Mouse (Mus musculus): ENCODE data around the gene Thsd7a.

Gene Thsd7a

GRCm38 (mm10) chr6:12748787-12749530 lies at the start of gene Thsd7a:
TSS of gene Thsd7a (minus strand) at chr6:12749410.
- no peak for DNase-seq (ENCODE audit: low read depth, low spot score)

- DNase-seq (ENCODE audit: low read depth, low spot score), result no peak
These were observed 37.9 kb upstream of the Thsd7a start for GRCm38 (mm10) chr6:12787129-12787528.

GRCm38 (mm10) chr6:12786378-12786982 lies 37.3 kb upstream of the Thsd7a start:
- no peak for DNase-seq (ENCODE audit: low read depth, low spot score)

GRCm38 (mm10) chr6:12784918-12785618 lies 35.9 kb upstream of the Thsd7a start:
- no peak for DNase-seq (ENCODE audit: low read depth, low spot score)

GRCm38 (mm10) chr6:12772799-12773198 lies 23.6 kb upstream of the Thsd7a start:
- no peak for DNase-seq (ENCODE audit: low read depth, low spot score)

GRCm38 (mm10) chr6:12765191-12765590 lies 16.0 kb upstream of the Thsd7a start:
- no peak for DNase-seq (ENCODE audit: low read depth, low spot score)

- DNase-seq (ENCODE audit: low read depth, low spot score), result no peak
These were observed 15.4 kb upstream of the Thsd7a start for GRCm38 (mm10) chr6:12764606-12765005.

- DNase-seq (ENCODE audit: low read depth, low spot score), result no peak
These were observed 14.6 kb upstream of the Thsd7a start for GRCm38 (mm10) chr6:12763816-12764215.

GRCm38 (mm10) chr6:12759328-12760193 lies 10.4 kb upstream of the Thsd7a start:
- no peak for DNase-seq (ENCODE audit: low read depth, low spot score)

- DNase-seq (ENCODE audit: low read depth, low spot score), result no peak
These were observed 3.1 kb upstream of the Thsd7a start for GRCm38 (mm10) chr6:12752297-12752696.

- DNase-seq (ENCODE audit: low read depth, low spot score), result no peak
These were observed 1.2 kb upstream of the Thsd7a start for GRCm38 (mm10) chr6:12750441-12750840.

- no peak for DNase-seq (ENCODE audit: low read depth, low spot score)
These were observed 461 bp upstream of the Thsd7a start for GRCm38 (mm10) chr6:12749531-12750210.

- DNase-seq (ENCODE audit: low read depth, low spot score), result no peak
These were observed 790 bp downstream of the Thsd7a start for GRCm38 (mm10) chr6:12748454-12748786.

- DNase-seq (ENCODE audit: low read depth, low spot score), result no peak
These were observed 1.3 kb downstream of the Thsd7a start for GRCm38 (mm10) chr6:12747856-12748450.

- DNase-seq (ENCODE audit: low read depth, low spot score), result no peak
These were observed 6.4 kb downstream of the Thsd7a start for GRCm38 (mm10) chr6:12742791-12743190.

- no peak for DNase-seq (ENCODE audit: low read depth, low spot score)
These were observed 15.3 kb downstream of the Thsd7a start for GRCm38 (mm10) chr6:12733924-12734323.

GRCm38 (mm10) chr6:12716071-12716470 lies 33.1 kb downstream of the Thsd7a start:
- DNase-seq (ENCODE audit: low read depth, low spot score), result no peak

GRCm38 (mm10) chr6:12712581-12712980 lies 36.6 kb downstream of the Thsd7a start:
- no peak for DNase-seq (ENCODE audit: low read depth, low spot score)

GRCm38 (mm10) chr6:12702925-12703324 lies 46.3 kb downstream of the Thsd7a start:
- no peak for DNase-seq (ENCODE audit: low read depth, low spot score)

- no peak for DNase-seq (ENCODE audit: low read depth, low spot score)
These were observed 50.1 kb downstream of the Thsd7a start for GRCm38 (mm10) chr6:12699089-12699488.

GRCm38 (mm10) chr6:12693689-12694088 lies 55.5 kb downstream of the Thsd7a start:
- DNase-seq (ENCODE audit: low read depth, low spot score), result no peak

Measured in c-Kit-negative CD71-positive TER-119-positive erythroid progenitor cells, embryonic 14.5 days (primary cell).